Mouse (Mus musculus): ENCODE data around the gene Tex14.

The Tex14 gene

GRCm38 (mm10) chr11:87592713-87593598, 188.1 kb downstream of the Tex14 start:
- DNase-seq (ENCODE audit: low spot score) = no peak

- DNase-seq (ENCODE audit: low spot score) = peak; percentile 82
Measured at GRCm38 (mm10) chr11:87595327-87595841, 190.5 kb downstream of the Tex14 start.

GRCm38 (mm10) chr11:87595976-87596375, 191.1 kb downstream of the Tex14 start:
- DNase-seq (ENCODE audit: low spot score) = no peak

- DNase-seq (ENCODE audit: low spot score) = no peak
Measured at GRCm38 (mm10) chr11:87596492-87596891, 191.6 kb downstream of the Tex14 start.

GRCm38 (mm10) chr11:87597061-87597460, 192.2 kb downstream of the Tex14 start:
- DNase-seq (ENCODE audit: low spot score) = no peak

GRCm38 (mm10) chr11:87599395-87600089, 194.7 kb downstream of the Tex14 start:
- no peak for DNase-seq (ENCODE audit: low spot score)

- no peak for DNase-seq (ENCODE audit: low spot score)
Measured at GRCm38 (mm10) chr11:87600322-87600853, 195.5 kb downstream of the Tex14 start.

- DNase-seq (ENCODE audit: low spot score) = no peak
Measured at GRCm38 (mm10) chr11:87602234-87602633, 197.4 kb downstream of the Tex14 start.

- no peak for DNase-seq (ENCODE audit: low spot score)
Measured at GRCm38 (mm10) chr11:87603571-87603970, 198.7 kb downstream of the Tex14 start.
